Mouse (Mus musculus) heart, adult 2 months (tissue): ENCODE measurements around the gene Cacna1c. TPM values are rescaled to one million over a fixed set of nuclear protein-coding genes. Genes with fewer than 3 reads are reported as not detected.

ENCODE experiments used
- DNase-seq, 2 experiments: peaks; one replicate each; pipeline ENCODE4 v3.0.0; 2021
- H3K27ac ChIP-seq: fragments of 200-600 bp; 2 replicates; pipeline ENCODE4 v1.8.1; 2022
- H3K27me3 ChIP-seq: fragments of 200-500 bp; 2 replicates; pipeline ENCODE4 v1.6.1; 2012; ENCODE audit warnings: mild to moderate bottlenecking, low read length, inconsistent platforms, mixed read lengths; ENCODE audit not compliant: control insufficient read depth, insufficient read depth
- H3K36me3 ChIP-seq: fragments of 200-500 bp; 2 replicates; pipeline ENCODE4 v1.6.1; 2012; ENCODE audit warnings: low read length, inconsistent platforms; ENCODE audit not compliant: control insufficient read depth, insufficient read depth
- H3K4me1 ChIP-seq: fragments of 200-500 bp; 2 replicates; pipeline ENCODE4 v1.6.1; 2011; ENCODE audit warnings: low read length; ENCODE audit not compliant: control insufficient read depth, insufficient read depth
- H3K4me3 ChIP-seq: fragments of 200-600 bp; 2 replicates; pipeline ENCODE4 v1.8.1; 2022
- H3K79me2 ChIP-seq: fragments of 200-500 bp; replicated peaks from 2 replicates; pipeline ENCODE4 v1.6.1; 2012; ENCODE audit warnings: mild to moderate bottlenecking, inconsistent platforms, low read length, moderate library complexity, mixed read lengths; ENCODE audit not compliant: control insufficient read depth, insufficient read depth
- H3K9ac ChIP-seq: fragments of 200-500 bp; 2 replicates; pipeline ENCODE4 v1.6.1; 2012; ENCODE audit warnings: low read depth, mild to moderate bottlenecking, control low read depth, inconsistent platforms, low read length, mixed read lengths
- CTCF ChIP-seq: fragments of 200-600 bp; IDR thresholded peaks from 2 replicates; pipeline ENCODE4 v1.8.1; 2022; ENCODE audit warnings: antibody characterized with exemption, mild to moderate bottlenecking, moderate library complexity
- EP300 ChIP-seq: fragments of 200-500 bp; IDR thresholded peaks from 2 replicates; pipeline ENCODE4 v1.6.1; 2011; ENCODE audit warnings: low read depth, low read length, control low read depth; ENCODE audit not compliant: insufficient read depth
- POLR2A ChIP-seq: fragments of 200-500 bp; IDR thresholded peaks from 2 replicates; pipeline ENCODE4 v1.6.1; 2011; ENCODE audit warnings: mild to moderate bottlenecking, low read depth, low read length, control low read depth; ENCODE audit not compliant: insufficient read depth
- WGBS: fragments of 180-500 bp; shearing (Covaris S2); methylation state at CpG from one replicate; pipeline ENCODE4 v1.1.7; 2018; 5-methylcytosine and 5-hydroxymethylcytosine counted together
- intact Hi-C: fragments of 180-260 bp; cut with DNase I; formaldehyde crosslinking; loops from one replicate; pipeline ENCODE4 v1.15.1; 2025
- polyA plus RNA-seq: library from polyadenylated mRNA; depleted of rRNA; stranded (reverse); fragments of >200 nt; gene quantifications from 2 replicates; pipeline ENCODE4 v1.2.3, GENCODE M21; 2012
- total RNA-seq, 2 experiments: library from RNA; stranded (reverse); gene quantifications; 2 replicates each; pipeline ENCODE4 v1.2.3; 2021

Cacna1c gene
- total and polyA plus RNA-seq, 3 experiments: 56.8 to 228 (median 194) TPM

- TF ChIP-seq CTCF: no peak
- TF ChIP-seq EP300: no peak
- no peak for TF ChIP-seq POLR2A
- H3K27ac ChIP-seq: no peak overlapping the region
- H3K36me3 ChIP-seq: no peaks in the 10 kb centered on the region
- no peak overlapping the region for H3K9ac ChIP-seq
- no peaks in the 10 kb centered on the region; the same call in 1 of the 2 replicates for H3K79me2 ChIP-seq
- DNase-seq: no peak
- H3K4me1 ChIP-seq: peaks cover 14% of the 10 kb centered on the region
- H3K27me3 ChIP-seq: no peaks in the 10 kb centered on the region
- 71% methylated on average over 9 of the region's 9 CpGs for WGBS
- H3K4me3 ChIP-seq: no peak overlapping the region
- intact Hi-C loops: no loop called here
These were observed 201.8 kb downstream of the Cacna1c start for GRCm38 (mm10) chr6:118994272-118995061.

GRCm38 (mm10) chr6:118992391-118992790, 203.8 kb downstream of the Cacna1c start:
- Histone ChIP-seq H3K9ac (no peak overlapping the region), H3K36me3 (no peaks in the 10 kb centered on the region), H3K4me3 (no peak overlapping the region), H3K79me2 (no peaks in the 10 kb centered on the region), H3K4me1 (peaks cover 6% of the 10 kb centered on the region), H3K27me3 (no peaks in the 10 kb centered on the region), H3K27ac (peak overlapping the region; percentile 3)
- 34% methylated on average over 6 of the region's 6 CpGs for WGBS
- TF ChIP-seq EP300 (0 out of 2 replicates have a peak, but pooled peaks have one; percentile 12), POLR2A (no peak), CTCF (no peak)
- DNase-seq: peak in 1 of 2 experiments; percentile 53
- intact Hi-C loops: no loop called here

DNA sequence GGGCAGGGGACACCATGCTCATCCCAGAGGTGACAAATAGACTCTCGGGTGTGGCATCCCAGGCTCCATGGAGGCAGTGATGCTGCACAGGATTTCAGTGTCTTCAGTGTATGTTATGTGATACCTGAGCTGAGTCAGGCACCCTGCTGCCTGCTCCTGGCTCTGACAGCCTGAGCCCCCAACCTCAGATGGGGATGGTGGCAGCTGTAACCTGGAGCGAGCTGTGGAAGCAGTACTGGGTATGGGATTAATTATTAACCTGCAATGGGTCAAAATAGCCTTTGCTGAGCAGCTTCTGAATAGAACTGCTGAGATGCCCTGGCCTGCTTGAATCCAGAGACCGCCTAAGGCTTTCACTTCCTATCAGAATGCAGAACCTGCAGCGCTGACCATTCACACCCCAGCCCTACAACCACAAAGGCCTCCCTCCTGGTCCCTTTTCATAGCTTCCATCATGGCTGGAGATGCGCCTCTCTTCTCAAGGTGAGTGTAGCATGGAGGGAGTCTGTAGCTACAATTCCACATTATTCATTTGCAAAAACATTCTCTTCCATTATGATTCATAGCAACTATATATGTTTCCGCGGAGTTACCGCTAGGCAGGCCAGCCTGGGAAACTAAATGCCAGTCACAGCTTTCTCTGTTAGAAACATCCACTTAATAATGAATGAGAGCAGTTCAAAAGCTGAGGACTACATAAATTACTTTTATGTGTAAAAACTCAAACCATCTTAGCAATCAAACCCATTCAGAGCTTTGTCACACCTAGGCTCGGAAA, 206.0 kb downstream of the Cacna1c start:
- Histone ChIP-seq H3K79me2 (no peaks in the 10 kb centered on the region), H3K9ac (no peak overlapping the region), H3K4me3 (no peak overlapping the region), H3K27me3 (no peaks in the 10 kb centered on the region), H3K36me3 (no peaks in the 10 kb centered on the region), H3K27ac (no peak overlapping the region), H3K4me1 (peaks cover 6% of the 10 kb centered on the region)
- intact Hi-C loops: no loop called here
- WGBS: 84% methylated on average over 9 of the region's 9 CpGs
- no peak for DNase-seq
- no peak for TF ChIP-seq POLR2A
- TF ChIP-seq CTCF: no peak
- TF ChIP-seq EP300: no peak

- Histone ChIP-seq H3K9ac (no peak overlapping the region), H3K4me1 (peaks cover 13% of the 10 kb centered on the region), H3K79me2 (no peaks in the 10 kb centered on the region), H3K36me3 (no peaks in the 10 kb centered on the region), H3K4me3 (no peak overlapping the region), H3K27me3 (no peaks in the 10 kb centered on the region), H3K27ac (no peak overlapping the region)
- WGBS: 30% methylated on average over 11 of the region's 11 CpGs
- DNase-seq: peak in 1 of 2 experiments; percentile 25
- intact Hi-C loops: no loop called here
- TF ChIP-seq EP300 (0 out of 2 replicates have a peak, but pooled peaks have one; percentile 29), CTCF (no peak)
These were observed 211.9 kb downstream of the Cacna1c start for GRCm38 (mm10) chr6:118984181-118984901.

DNA sequence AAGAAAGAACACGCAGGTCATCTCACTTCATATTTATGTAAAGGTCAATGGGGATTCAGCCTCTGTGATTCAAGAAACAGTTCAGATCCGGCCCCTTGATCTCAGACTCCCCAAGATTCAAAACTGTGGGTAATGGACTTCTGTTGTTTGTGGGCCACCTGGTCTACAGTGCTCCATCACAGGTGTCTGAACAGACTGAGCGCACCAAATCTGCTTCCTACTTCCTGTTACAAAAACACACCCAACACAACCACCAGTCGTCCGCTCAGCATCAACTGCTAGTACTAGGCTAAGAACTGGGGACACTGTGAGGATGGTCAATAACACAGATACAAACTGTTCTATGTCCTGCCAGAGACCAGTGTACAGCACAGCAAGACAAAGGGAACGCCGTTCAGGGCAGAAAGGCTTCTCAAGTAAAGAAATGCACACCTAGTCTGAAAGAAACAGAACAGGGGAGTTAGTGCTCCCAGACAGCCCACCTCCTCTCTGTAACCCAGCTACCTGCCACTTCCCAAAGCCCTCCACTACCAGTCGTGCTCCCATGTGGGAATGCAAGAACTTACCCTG, 212.7 kb downstream of the Cacna1c start:
- TF ChIP-seq POLR2A (no peak), EP300 (no peak), CTCF (no peak)
- 78% methylated on average over 8 of the region's 8 CpGs for WGBS

More for the DNA sequence above, 212.7 kb downstream of the Cacna1c start:
- Histone ChIP-seq H3K27me3 (no peaks in the 10 kb centered on the region), H3K79me2 (no peaks in the 10 kb centered on the region), H3K9ac (no peak overlapping the region), H3K4me1 (peaks cover 15% of the 10 kb centered on the region), H3K4me3 (no peak overlapping the region), H3K27ac (no peak overlapping the region), H3K36me3 (no peaks in the 10 kb centered on the region)
- no peak for DNase-seq
- intact Hi-C loops: no loop called here
